Mouse (Mus musculus) limb, embryonic 13.5 days (tissue): Measurements from ENCODE around the gene Crx. TPM values are rescaled to one million over a fixed set of nuclear protein-coding genes. Genes with fewer than 3 reads are reported as not detected.

Experiments used
- polyA plus RNA-seq: library from polyadenylated mRNA; unstranded; fragments of >200 nt; fragmentation: Nextera tagmentation; extraction: Ambion mirVana; gene quantifications from 2 replicates; pipeline ENCODE4 v1.2.1, GENCODE M21; 2015

Crx gene
- polyA plus RNA-seq, 1 experiment from 2014 or later = not detected

Other genes with a start within 250 kb of the Crx start
- not detected in 2 replicates for gene Obox3, start 240.1 kb downstream of the Crx start, polyA plus RNA-seq
- not detected in 2 replicates for gene Obox5, start 129.8 kb downstream of the Crx start, polyA plus RNA-seq
- not detected in 2 replicates for gene Obox6, start 40.3 kb downstream of the Crx start, polyA plus RNA-seq
- not detected in 2 replicates for gene Crxos, start 2.6 kb upstream of the Crx start, polyA plus RNA-seq
- 943 and 963 TPM in 2 replicates for gene Selenow, start 42.4 kb upstream of the Crx start, polyA plus RNA-seq
- 184 and 201 TPM in 2 replicates for gene Nop53, start 66.1 kb upstream of the Crx start, polyA plus RNA-seq
- 25.3 and 29.9 TPM in 2 replicates for gene Ehd2, start 87.6 kb upstream of the Crx start, polyA plus RNA-seq
- 8.6 and 8.7 TPM in 2 replicates for gene Bicra, start 168.0 kb upstream of the Crx start, polyA plus RNA-seq
- gene Zfp541, start 181.8 kb upstream of the Crx start, polyA plus RNA-seq = 0.04 and 0.08 TPM in 2 replicates
- gene Napa, start 218.5 kb upstream of the Crx start, polyA plus RNA-seq = 232 and 245 TPM in 2 replicates
- 38.7 and 40.5 TPM in 2 replicates for gene Kptn, start 239.9 kb upstream of the Crx start, polyA plus RNA-seq
- 0.14 and 0.28 TPM in 2 replicates for gene Slc8a2, start 249.9 kb upstream of the Crx start, polyA plus RNA-seq